Mouse (Mus musculus): ENCODE data around the gene Tut1. TPM values are rescaled to one million over a fixed set of nuclear protein-coding genes. Genes with fewer than 3 reads are reported as not detected.
"Not testable (repeated sequence)": the region's sequence is repeated elsewhere in the genome, so short reads cannot be mapped to it uniquely, and the experiment has no call there.

Gene Tut1
- total RNA-seq, 4 experiments from 2014 or later = 20.5 to 26.0 (median 22.1) TPM

DNA sequence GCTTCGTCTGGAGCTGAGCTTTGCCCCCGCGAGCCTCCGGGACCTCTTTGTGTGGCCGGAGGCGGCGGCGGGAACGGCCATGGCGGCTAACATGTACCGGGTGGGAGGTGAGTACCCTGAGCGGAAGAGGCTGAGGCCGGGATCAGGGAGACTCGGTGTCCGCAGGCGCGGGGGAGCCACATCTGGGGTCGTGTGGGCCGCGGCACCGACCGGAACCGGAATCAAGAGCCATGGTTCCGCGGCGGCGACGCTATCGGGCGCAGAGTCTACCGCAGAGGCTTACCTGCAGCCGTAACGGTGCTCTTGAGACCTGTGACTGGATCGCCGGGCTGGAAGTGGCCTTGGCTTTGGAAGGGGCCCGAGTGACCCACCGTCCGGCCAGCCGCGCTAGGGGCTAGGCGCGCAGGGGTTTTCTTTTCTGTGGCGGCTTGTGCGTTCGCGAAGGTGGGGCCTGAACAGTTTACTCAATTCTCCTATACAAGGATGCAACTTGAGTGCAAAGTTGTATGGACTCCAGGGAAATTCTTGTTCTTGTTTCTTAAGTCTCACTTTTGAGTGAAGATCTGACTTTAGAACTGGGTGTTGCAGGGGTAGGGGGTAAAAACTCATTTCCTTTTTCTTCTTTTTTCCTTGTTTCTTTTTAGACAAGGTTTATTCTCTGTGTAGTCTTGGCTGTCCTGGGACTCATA is 11.2 kb upstream of the Tut1 start:
- DNase-seq (ENCODE audit: low spot score in 2 of 2) = peak; percentile 37 to 49

GRCm38 (mm10) chr19:8943047-8943446 is 10.6 kb upstream of the Tut1 start:
- no peak for DNase-seq (ENCODE audit: low spot score in 2 of 2)

- DNase-seq (ENCODE audit: low spot score in 2 of 2) = no peak
Measured at GRCm38 (mm10) chr19:8944062-8944461, 9.6 kb upstream of the Tut1 start.

DNA sequence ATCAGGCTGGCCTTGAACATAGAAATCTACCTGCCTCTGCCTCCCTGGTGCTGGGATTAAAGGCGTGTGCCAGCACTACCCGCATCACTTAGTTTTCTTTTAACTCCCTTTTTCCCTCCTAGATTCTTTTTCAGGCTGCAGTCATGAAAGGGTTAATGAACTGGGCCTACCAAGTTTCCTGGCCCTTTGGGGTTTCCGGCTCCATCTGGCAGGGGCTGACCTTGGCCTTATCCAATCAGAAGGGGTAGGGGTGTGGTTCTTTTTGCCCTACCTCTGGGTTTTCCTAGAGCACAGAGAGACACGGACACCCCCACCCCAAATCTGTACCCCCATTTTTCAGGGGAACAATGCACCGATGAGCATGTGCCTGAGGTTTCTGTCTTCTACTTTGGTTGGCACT is 8.9 kb upstream of the Tut1 start:
- no peak for DNase-seq (ENCODE audit: low spot score in 2 of 2)

DNA sequence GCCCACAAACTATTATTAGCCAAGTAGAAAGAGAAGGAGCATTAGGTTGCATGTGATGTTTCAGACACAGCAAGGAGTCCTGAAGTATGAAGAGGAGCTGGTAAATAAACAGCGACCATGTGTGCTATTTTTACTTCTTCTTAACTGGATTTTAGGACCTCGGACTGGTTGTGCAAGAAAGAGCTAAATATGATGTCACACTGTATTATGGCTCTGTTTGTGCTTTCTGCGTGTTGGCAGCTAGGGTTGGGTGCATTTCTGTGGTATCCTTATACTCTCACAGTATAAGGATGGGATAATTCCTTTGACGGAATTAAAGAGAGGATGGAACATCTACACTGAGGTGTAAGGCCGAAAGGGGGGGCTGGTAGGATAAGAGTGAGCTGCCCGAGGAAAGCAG is 8.4 kb upstream of the Tut1 start:
- DNase-seq (ENCODE audit: low spot score in 2 of 2) = no peak

- no peak for DNase-seq (ENCODE audit: low spot score in 2 of 2)
Measured at GRCm38 (mm10) chr19:8946929-8947328, 6.7 kb upstream of the Tut1 start.

GRCm38 (mm10) chr19:8950190-8950589 is 3.5 kb upstream of the Tut1 start:
- DNase-seq (ENCODE audit: low spot score in 2 of 2) = no peak

DNA sequence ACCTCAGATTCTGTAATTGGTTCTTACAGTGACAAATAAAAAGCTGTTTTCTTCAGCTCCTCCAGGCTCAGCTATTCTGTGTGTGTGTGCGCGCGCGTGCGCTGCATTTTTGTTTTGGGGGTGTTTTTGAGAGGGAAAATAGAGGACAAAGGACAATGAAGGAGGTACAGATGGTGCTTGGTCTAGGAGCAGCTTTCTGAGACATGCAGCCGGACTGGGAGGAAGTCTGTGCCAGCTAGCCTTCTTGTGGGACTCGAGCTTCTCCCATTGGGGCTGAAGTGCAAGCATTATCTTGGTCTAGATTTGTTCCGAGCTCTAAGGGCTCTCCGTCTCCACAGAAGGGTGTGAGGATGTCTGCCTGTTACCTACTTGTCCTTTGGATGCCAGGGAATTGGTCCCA is 1.4 kb upstream of the Tut1 start:
- DNase-seq (ENCODE audit: low spot score in 2 of 2) = no peak

DNA sequence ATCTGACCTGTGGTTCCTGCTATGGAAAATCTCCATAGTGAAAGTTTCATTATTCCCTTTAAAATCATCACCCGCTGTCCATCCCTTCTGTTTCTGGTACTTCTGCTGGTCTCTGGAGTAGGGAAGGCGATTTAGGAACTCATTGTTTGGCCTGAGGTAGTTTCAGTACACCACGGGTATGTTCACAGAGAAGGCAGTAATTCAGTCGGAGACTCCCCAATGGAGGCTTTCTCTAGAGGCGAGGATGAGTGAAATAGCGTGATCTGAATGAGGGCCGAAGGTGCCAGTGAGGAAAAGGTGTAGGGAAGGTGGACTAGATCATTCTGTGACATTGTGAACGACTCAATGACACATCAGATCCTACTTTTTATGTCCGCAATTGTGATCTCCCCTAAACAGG is 524 bp downstream of the Tut1 start:
- DNase-seq (ENCODE audit: low spot score in 2 of 2) = no peak

DNA sequence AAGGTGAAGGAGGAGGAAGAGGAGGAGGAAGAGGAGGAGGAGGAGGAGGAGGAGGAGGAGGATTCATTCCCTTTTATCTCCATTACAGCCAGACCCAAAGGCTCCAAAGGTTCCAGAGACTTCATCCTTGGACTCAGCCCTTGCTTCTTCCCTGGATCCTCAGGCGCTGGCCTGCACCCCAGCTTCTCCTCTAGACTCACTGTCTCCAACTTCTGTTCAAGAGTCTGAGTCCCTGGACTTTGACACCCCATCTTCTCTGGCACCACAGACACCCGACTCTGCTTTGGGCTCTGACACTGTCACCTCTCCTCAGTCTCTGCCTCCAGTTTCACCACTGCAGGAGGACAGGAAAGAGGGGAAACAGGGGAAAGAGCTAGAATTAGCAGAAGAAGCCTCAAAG is 8.6 kb downstream of the Tut1 start:
- DNase-seq (ENCODE audit: low spot score in 2 of 2) = no peak

DNA sequence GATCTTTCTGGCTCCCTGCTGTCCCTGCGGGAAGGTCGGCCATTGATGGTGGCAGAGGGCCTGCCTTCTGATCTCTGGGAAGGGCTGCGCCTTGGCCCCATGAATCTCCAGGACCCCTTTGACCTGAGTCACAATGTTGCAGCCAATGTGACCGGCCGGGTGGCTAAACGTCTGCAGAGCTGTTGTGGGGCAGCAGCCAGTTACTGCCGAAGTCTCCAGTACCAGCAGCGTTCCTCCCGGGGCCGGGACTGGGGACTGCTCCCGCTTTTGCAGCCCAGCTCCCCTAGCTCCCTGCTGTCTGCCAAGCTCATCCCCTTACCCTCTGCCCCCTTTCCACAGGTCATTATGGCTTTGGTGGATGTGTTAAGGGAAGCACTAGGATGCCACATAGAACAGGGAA is 11.4 kb downstream of the Tut1 start:
- no peak for DNase-seq (ENCODE audit: low spot score in 2 of 2)

DNA sequence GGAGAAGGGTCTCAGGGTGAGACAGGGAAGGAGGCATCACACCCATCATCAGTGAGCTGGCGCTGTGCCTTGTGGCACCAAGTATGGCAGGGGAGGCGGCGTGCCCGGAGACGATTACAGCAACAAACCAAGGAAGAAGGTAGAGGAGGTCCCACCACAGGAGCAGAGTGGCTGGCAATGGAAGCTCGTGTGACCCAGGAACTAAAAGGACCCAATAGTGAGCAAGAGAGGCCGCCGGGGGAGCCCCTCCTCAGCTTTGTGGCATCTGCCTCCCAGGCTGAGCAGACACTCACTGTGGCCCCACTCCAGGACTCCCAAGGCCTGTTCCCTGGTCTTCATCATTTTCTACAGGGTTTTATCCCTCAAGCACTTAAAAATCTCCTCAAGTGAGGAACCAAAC is 12.1 kb downstream of the Tut1 start:
- DNase-seq (ENCODE audit: low spot score in 2 of 2) = no peak

GRCm38 (mm10) chr19:8966198-8966589 is 12.5 kb downstream of the Tut1 start:
- DNase-seq (ENCODE audit: low spot score in 2 of 2) = no peak

DNA sequence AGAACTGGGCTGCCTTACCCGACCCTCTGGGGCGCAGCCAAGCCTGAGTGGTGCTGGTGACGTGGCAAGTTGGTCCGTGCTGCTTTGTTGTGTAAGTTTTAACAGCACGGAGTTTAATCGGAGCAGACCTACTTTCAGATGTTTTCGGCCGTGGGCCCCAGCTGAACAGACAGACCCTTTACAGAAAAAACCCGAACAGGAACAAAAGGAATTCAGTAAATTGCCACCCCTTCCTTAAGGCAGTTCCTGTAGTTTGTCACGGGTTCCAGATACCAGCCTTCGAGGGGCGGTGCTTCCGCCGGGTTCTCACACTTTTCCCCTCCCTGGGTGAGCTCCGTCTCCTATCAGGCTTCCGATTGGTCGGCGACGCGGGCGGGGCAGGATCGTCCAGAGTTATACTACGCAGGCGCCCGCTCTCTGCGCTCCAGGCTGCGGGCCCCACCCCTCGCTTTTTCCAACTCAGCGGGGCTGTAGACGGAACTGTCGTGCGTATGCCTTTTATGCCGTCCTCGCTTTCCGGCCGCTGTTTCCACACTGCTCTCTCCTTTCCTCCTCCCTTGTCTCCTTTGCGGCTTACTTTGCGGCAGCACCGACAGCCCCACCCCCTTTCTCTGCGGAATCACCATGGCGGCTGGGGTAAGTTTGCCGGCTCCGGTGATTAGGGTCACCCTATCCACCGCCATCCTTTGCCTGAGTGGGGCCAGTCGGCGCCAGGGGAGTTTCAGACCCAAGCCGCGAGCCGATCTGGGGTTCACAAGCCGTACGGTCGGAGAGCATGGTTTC is 13.1 kb downstream of the Tut1 start, which contains the start of gene Eef1g:
Gene Eef1g, plus strand, starts transcription at position 452 of the 783 bp plus-strand sequence.
- peak; percentile 92 to 100 for DNase-seq (ENCODE audit: low spot score in 2 of 2)

DNA sequence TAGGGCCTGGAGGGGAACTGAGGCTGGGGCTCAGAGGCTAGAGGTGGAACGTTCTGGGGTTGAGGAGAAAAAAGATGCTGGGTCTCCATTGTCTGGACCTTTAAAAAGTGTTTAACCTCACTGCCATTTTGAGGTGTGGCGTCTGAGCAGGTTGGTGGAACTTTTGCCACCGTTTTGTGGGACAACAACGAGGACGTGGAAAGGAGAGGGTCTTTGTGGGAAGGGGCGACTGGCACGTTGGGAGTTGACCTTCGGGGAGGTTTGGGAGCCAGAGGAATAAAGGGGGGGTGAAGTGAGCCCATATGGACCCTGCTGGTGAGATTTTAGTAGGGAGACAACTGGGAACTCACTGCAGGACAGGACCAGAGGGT is 13.7 kb downstream of the Tut1 start:
- DNase-seq (ENCODE audit: low spot score in 2 of 2) = no peak

- no peak for DNase-seq (ENCODE audit: low spot score in 2 of 2)
Measured at GRCm38 (mm10) chr19:8967893-8968292, 14.2 kb downstream of the Tut1 start.

DNA sequence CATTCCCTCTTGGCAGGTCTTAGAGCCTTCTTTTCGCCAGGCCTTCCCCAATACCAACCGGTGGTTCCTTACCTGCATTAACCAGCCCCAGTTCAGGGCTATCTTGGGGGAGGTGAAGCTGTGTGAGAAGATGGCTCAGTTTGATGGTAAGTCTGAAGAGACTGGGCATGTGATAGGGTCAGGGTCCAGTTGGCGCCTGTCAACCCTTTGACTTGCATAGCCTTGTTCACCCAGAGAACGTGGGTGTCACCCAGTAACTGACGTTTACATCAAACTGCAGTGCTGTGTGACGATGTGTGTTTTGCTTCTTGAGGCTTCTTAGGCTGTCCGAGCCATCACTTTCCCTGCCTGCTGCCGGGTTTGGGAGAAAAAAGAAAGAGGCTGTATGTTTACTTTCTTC is 18.8 kb downstream of the Tut1 start:
- not testable (repeated sequence) for DNase-seq (ENCODE audit: low spot score in 2 of 2)

- no peak for DNase-seq (ENCODE audit: low spot score in 2 of 2)
Measured at GRCm38 (mm10) chr19:8974638-8975037, 21.0 kb downstream of the Tut1 start.

GRCm38 (mm10) chr19:8975491-8975890 is 21.8 kb downstream of the Tut1 start:
- no peak for DNase-seq (ENCODE audit: low spot score in 2 of 2)

GRCm38 (mm10) chr19:8976535-8976934 is 22.9 kb downstream of the Tut1 start:
- DNase-seq (ENCODE audit: low spot score in 2 of 2) = no peak

DNA sequence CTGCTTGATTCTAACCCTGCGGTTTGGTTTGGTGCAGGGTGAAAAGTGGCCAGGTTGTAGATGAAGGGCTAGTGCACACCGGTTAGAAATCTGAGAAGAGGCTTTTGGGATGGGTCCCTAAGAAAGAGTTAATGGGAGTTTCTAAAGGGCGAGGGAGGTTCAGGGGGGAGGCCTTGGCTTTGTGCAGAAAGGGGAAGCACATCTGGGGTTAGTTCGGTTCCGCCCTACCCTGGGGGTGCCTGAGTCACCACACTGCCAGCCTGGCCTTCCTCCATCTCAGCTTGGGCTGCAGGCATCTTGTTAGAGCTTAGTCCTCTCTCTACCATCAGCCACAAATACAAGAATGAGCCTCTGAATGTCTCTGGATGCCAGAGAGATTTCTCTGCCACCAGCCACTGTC is 27.1 kb downstream of the Tut1 start:
- DNase-seq (ENCODE audit: low spot score in 2 of 2) = no peak

GRCm38 (mm10) chr19:8981450-8982168 is 28.0 kb downstream of the Tut1 start:
- DNase-seq (ENCODE audit: low spot score in 2 of 2) = no peak
